Mouse (Mus musculus) heart, postnatal 25 days (tissue): ENCODE data around the gene Acyp1. TPM values are rescaled to one million over a fixed set of nuclear protein-coding genes. Genes with fewer than 3 reads are reported as not detected.

ENCODE experiments used
- DNase-seq: peaks from one replicate; pipeline ENCODE4 v3.0.0; 2022; ENCODE audit warnings: low spot score
- intact Hi-C: fragments of 180-260 bp; cut with DNase I; formaldehyde crosslinking; loops from one replicate; pipeline ENCODE4 v1.15.1; 2025
- total RNA-seq, 2 experiments: library from RNA; stranded (reverse); gene quantifications; 2 replicates each; pipeline ENCODE4 v1.2.3; 2021

Gene Acyp1
- 10 to 100 TPM; 14.5 to 19.5 TPM for total RNA-seq

DNA sequence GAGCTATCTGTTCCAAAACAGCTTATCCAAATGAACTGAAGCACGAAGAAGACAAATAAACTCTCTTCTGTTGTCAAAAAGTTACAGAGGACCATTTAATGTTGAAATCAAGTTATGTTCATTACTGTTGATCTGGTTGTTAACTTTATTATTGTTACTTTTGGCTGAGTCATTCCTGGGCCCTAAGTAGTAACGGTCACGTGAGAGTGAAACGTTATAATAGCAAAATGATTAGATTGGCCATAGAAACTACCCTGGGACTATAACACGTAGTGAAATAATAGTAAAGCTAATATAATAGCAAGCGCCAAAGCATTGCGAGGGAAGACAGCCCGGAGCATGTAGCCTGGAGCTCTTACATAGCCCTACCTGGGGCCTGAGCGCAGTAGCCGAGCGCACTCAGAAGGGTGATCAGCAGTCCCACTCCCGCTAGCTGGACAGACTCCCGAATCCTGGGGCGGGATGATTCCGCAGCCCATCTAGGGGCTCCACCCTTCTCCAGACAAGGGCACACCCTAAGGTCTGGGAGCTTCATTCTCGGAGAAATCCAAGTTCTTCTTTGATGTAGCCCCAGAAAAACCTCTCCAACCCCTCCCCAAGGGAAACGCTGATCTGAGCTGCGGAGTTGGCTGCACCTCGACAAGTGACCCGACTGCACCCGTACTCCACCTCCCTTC lies at the start of gene Acyp1:
TSS of gene Acyp1 (minus strand) at position 630 of the 677 bp plus-strand sequence.
- peak; percentile 34 for DNase-seq
- intact Hi-C loops = loop anchor here (5.0 kb wide), 1 partner anchor 66 kb away; no protein-coding TSS in a partner anchor

DNA sequence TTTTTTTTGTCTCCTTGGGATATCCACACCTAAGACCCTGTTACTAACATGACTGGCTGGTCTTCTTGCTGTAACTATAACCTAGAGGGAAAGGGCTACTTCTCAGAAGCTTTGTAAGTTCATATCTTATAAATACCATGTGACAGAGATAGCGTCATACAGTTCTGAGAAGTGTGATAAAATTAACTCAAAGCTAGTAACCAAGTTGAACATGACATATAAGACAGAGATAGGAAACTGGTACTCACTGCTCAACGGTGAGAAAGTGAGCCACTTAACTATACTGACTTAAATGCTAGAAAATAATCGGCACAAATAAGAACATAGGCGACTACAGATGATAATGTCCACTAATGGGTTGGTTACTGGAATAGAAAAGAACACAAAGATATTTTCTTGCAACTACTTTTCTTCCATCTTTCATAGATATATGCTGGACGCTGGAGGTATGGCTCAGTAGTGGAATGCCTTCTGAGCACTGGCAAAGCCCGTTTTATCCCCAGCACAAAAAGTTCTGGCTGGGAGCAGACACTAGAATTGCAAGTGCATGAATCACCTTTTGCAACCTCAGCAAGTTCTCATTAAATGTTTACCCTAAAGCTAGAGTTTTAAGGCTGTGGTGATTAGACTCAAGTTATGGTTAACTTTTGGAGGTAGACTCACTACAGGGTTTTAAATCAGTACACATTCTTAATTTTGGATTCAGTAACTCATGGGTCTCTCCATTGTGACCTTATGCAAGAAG lies 49.5 kb upstream of the Acyp1 start:
- intact Hi-C loops = no loop called here
- no peak for DNase-seq

DNA sequence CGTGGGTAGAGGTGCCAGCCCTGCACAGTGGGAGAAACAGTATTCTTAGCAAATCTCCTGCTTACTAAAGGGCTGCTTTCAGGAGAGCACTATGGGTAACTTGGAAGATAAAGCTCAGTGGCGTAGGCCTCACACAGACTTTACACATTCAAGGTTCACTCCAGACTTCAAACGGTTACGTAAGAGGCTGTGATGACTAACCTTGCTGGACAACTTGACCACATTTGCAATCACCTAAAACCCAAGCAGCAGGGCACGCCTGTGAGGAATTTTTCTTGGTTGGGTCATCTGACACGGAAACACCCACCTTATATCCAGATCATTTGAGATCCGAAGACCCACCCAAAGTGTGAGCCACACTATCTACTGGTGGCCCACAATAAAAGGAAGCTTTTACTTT lies 41.9 kb upstream of the Acyp1 start:
- no peak for DNase-seq
- intact Hi-C loops = no loop called here

DNA sequence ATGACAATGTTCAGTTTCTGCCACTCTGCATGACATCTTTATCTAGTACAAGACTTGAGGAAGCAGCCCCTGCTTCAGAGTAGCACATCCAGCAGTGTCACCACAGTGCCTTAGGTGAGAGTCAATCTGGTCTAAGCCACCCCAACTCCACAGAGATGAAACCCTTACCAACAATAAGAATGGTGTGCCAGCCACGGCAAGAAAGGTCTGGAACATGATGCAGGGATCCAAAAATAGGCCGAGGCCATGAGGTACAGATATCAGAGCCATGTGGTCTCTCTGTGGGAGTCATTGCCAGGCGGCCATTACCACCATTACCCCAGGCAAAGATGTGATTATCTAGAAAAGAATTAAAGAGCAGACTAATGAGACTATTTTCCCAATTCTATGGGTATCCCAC lies 20.4 kb upstream of the Acyp1 start:
- intact Hi-C loops = no loop called here
- DNase-seq = no peak

DNA sequence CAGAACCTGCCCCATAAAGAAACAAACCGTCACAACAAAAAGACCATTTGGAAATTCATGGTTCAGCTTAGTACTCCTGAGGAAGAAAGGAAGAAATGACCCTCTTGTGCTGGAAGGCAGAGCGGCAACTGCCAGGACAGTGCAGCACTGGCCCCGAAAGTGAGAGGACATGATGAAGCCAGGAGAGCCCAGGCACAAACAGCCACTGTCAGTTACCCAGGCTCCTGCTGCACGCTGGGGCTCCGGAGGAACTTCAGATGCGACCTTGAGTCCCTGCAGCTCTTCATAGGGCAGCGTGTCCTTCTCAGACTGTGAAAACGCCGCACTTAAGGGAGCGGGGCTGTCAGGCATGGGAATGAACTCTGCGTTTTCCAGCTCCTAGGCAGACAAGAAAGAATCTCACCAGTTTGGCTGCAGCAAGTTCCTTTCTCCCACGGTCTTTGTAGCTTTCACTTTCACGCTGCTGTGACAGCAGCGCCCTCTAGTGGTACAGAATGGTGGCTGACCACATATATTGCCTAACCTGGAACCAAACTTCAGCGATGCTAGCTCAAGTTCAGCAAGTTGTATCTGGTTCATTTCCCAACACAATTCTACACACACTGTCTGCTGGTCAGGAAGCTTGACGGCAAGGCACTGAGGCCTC lies 17.1 kb upstream of the Acyp1 start:
- DNase-seq = peak; percentile 56
- intact Hi-C loops = loop anchor here (1.0 kb wide), 3 partner anchors 136 to 213 kb away; no protein-coding TSS in a partner anchor

DNA sequence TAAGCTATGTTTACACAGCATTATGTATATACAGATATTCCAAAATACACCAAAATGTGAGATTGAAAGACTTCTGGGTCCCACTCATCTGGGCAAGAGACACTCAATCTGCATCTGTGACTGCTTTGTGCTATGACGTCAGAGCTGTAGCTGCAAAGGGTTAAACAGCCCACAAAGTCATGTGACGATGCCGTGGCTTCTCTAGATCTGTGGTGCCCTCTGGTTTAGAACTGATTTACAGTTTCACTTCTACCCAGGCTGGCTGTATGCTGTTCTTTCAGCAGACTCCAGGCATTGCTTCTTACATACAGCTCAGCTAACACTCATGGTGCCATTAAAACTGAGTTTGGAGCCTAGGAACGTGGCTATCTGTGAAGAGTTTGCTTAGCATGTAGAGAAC lies 16.5 kb upstream of the Acyp1 start:
- no peak for DNase-seq
- intact Hi-C loops = loop anchor here (1.0 kb wide), 3 partner anchors 135 to 212 kb away; no protein-coding TSS in a partner anchor

DNA sequence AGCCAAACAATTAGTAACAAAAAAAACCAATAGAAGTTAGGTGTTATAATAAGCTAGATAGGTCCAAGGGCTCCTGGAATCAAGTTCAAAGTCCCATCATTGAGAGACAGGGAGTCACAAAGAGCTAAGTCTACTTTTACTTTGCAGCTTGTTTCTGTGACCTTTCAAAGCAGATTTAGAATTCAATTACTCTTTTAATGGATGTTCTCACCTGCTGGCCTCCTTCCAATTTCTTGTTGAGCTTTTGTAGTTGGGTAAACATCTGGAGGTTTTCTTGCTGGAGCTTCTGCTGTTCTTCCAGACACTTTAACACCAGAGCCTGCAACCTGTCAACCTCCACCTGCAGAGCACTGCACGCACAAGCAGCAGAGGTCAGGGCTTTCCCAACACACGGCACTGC lies 15.0 kb upstream of the Acyp1 start:
- no peak for DNase-seq
- intact Hi-C loops = no loop called here

DNA sequence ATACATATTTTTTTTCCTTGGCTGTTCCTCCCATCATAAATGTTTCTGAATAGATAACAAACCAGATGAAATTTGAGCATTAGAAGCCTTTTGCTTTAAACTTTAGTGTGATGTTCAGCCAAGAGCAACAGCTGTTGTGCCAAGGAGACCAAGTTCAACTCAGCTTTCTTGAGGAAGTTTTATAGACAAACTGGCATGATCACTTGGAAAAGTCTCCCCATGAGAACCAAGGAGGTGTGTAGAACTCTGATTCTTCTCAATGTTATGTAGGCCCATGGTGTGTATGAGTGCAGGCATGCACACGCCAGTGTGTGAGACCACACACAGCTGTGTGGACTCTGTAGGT lies 10.6 kb upstream of the Acyp1 start:
- intact Hi-C loops = no loop called here
- DNase-seq = no peak

DNA sequence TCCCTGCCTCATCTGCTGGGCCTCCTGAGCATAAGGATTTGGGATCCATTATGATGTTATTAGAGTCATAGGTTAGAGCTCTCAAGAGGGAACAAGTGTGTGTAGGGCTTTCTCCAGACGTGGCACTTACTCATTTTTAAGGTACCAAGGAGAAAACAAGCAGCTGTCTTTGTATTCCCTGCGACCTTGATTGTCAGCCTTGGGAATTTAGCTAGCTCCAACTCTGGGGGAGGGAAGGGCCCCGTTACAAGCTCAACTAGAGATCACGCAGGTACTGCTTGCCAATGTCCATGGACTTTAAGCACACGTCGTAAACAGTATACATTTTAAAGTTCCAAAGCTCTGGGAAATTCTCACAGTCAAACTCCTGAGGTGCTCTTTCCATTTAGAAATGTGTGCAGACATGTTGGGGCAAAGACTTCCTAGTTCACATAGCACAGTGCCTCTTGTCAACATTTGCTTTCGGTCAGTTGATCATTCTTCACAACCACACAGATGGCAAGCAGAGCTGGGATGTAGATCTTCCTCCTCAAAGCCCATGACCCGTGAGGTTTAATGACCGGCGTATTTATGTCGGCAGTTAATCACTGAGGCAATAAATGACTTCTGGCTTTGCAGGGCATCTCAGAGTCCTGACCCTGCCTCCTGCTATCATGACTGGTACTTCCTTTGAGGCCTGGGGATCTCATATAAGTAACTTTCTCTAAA lies 10.0 kb upstream of the Acyp1 start:
- intact Hi-C loops = no loop called here
- no peak for DNase-seq

DNA sequence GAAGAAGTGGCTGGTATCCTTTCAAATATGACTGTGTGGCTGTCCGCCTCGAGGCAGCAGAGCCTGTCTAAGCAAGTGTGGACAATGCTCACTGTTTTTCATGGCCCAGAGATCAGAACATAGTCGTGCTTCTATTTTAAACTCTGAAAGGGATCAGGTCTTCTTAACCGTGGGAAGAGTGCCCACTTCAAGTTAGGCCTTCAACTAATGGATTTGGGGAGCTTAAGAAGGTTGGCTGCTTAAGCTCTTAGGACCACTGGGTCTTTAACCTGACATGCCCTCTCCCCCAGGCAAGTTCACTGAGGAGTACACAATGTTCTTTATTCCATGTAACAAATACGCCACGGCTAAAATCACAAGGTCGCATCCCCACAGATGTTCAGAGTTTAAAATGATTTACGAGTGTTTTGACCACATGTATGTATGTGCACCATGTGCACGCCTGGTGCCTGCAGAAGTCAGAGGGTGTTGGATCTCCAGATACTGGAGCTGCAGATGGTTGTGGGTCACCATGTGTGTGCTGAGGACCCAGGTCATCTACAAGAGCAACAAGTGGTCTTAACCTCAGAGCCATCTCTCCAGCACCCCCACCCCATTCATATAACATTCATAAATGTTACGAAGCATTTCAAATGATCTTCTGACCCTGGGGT lies 9.2 kb upstream of the Acyp1 start:
- no peak for DNase-seq
- intact Hi-C loops = no loop called here

DNA sequence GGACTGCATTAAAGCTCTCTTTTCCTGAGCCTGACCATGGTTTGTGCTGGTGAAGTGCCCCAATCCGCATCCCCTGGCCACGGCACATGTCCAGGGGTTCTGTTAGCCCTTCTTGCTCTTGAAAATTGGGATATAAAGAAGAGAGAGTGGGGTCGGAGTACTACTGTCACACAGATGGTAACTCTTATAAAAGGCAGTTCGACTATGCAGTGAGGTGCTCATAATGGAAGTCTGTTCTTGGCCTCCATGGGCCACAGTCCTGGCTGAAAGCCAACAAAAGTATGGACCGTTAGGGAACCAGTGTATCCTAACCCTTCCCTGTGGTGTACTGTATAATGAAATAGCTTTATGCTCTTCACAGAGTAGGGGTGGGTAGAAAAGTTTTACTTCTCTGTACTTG lies 8.7 kb upstream of the Acyp1 start:
- no peak for DNase-seq
- intact Hi-C loops = no loop called here

DNA sequence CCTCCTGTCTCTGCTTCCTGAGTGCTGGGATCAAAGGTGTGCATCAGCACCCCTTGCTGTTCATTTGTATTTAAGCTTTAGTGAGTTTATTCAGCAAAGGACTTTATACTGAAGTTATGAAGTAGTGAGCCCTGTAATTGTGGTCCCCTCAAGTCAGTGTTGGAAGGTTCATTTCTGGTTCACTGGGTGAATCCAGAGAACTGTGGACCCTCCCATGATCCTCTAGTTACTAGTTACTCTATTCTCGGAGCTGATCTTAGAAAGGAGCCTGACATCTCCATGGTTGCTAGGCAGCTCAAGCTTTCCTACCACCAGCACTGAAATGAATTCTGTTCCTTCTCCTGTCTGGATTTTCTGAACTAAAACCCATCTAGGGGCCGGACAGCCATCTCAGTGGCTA lies 7.3 kb upstream of the Acyp1 start:
- no peak for DNase-seq
- intact Hi-C loops = no loop called here

DNA sequence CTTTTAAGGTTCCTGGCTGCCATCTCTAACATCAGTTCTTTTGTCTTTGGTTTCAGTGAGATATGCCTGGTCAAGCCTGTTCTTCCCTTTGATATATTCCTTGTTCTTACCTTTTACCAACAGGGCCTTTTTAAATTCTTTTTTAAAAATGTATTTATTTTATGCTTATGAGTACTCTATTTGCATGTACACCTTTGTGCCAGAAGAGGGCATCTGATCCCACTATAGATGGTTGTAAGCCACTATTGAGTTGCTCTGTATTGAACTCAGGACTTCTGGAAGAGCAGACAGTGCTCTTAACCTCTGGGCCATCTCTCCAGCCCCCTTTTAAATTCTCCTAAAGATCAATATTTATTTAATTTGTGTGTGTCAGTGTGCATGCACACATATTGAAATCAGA lies 4.7 kb upstream of the Acyp1 start:
- intact Hi-C loops = no loop called here
- no peak for DNase-seq

DNA sequence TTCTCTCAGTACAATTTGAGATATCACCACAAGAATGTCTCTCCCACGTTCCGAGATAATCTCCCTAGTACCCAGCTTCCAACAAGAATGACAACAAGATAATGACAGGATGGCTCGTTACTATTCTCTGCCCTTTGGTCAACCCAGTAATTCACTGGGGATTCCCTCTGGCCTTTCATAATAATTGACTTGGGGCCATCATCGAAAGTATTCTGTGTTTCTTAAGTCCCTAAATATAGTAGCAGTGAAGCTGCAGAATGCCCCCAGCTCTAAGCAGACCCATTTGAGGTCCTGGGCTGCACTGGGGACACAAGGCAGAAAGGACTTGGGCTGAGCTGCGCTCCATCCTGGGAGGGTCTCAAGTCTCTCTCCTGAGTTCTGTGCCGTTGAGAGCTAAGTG lies 4.0 kb upstream of the Acyp1 start:
- DNase-seq = no peak
- intact Hi-C loops = no loop called here

DNA sequence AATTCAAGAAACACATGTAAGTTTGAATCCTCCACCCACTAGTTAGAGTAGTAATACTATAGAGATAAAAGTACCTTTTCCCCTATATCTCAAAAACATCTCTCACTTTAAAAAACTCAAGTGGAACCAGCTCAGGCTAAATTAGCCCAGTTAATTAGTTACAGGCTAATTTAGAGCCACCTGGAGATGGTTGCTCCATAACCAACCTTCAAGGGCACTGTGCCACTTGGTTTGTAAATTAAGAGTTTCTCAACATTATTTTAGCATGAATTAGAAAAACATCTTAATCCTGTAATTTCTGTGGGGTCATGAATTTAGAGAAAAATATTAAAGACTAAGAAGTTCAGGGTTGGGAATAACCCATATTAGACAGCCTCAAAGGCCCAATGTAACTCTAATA lies 3.3 kb upstream of the Acyp1 start:
- no peak for DNase-seq
- intact Hi-C loops = no loop called here

DNA sequence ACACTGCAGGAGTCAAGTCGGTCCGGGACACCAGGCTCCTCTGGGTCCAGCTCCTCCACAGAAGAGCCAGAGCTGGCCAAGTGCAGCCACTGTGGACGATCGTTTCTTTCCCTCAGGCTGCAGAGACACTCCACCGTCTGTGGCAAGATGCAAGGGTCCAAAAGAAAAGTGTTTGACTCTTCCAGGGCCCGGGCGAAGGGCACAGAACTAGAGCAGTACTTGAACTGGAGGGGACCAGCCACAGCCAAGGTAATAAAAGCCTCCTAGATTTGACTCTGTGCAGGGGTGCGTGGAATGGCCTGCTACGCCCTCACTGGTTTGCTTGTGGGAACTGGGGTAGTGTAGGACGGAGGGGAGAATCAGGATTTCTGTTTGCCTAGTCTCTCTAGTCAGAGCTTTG lies 2.4 kb upstream of the Acyp1 start:
- DNase-seq = no peak
- intact Hi-C loops = no loop called here

DNA sequence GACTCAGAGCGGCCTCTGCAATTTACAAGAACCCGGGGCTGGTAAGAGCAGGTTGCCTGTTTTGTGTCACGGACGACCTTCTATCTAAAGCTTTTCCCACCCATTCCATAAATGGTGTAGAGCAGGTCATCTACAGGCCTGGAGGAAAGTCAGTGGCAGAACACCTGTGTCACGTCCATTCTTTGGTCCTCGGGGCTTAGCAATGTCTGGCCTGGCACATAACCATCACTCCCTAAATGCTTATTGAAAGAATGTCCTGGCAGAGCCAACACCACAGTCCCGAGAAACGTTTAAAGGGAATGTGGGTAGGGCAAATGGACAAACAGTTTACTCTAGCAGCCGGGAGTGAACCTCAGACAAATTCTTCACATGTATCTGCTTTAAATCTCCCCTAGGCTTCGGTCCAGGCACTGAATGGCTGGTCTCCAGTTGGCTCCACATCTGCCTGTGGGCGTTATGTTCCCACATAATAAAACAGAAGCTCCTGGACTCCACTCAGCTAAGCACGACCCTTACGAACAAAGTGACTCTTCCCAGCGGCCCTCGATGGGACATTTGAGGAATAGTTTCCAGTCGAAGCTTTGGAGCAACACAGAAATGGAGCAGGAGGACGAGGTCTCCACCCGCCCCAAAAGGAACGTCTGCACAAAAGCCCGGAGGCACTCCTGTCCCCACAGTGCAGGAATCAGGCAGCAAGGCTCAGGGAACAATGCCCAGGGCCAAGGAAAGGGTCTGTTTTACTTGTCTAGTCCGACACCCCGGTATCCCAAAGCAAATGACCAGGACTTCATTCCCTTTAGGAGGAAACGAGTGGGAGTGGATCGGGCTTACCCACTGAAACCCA lies 1.1 kb upstream of the Acyp1 start:
- intact Hi-C loops = loop anchor here (5.0 kb wide), 1 partner anchor 67 kb away; no protein-coding TSS in a partner anchor
- DNase-seq = no peak

DNA sequence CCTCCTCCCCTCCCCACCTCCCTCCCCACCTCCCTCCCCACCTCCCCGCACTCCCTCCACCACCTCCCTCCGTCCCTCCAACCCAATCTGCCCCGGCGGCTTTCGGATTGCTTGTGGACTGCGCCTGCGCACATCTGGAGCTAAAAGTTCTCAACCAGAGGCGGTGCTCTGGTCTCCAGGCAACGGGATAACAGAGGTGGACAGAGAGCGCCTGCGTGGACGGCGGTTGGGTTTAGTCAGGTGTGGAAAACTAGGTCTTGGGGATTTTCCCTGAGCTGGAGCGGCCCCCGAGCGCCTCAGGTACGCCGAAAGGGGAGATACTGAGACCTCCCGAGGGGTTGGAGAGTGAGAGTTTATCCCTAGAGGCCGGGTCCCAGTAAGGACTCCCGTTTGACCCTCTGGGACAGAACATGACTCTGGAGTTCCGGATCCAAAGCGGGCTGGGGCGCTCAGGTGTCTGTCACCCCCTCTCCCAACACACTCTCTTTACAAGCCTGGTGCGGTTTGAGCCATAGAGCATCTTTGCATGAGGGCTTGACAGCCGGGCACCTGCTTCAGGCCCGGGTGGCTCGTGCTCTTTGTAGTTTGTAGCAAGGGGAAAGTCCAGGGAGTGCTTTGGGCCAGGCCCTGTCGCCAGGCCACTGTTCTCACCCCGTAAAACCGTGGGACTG lies 383 bp upstream of the Acyp1 start, which contains the start of gene Zc2hc1c:
TSS of gene Zc2hc1c (plus strand) at position 106 of the 671 bp plus-strand sequence.
- DNase-seq = peak; percentile 86
- intact Hi-C loops = loop anchor here (5.0 kb wide), 1 partner anchor 66 kb away; no protein-coding TSS in a partner anchor
